Mouse (Mus musculus) olfactory bulb, adult 2 months (tissue): ENCODE measurements around the gene Armh1. TPM values are rescaled to one million over a fixed set of nuclear protein-coding genes. Genes with fewer than 3 reads are reported as not detected.

Experiments
- H3K27ac ChIP-seq: fragments of 200-500 bp; 2 replicates; pipeline ENCODE4 v1.5.1; 2012; ENCODE audit warnings: low read depth, low read length; ENCODE audit not compliant: insufficient read depth
- H3K4me1 ChIP-seq: fragments of 200-500 bp; 2 replicates; pipeline ENCODE4 v1.6.1; 2012; ENCODE audit warnings: low read length; ENCODE audit not compliant: control insufficient read depth, insufficient read depth
- H3K4me3 ChIP-seq: fragments of 200-500 bp; 2 replicates; pipeline ENCODE4 v1.5.1; 2012; ENCODE audit warnings: mild to moderate bottlenecking, low read depth, low read length, moderate library complexity; ENCODE audit not compliant: insufficient read depth
- CTCF ChIP-seq: fragments of 200-500 bp; IDR thresholded peaks from 2 replicates; pipeline ENCODE4 v1.5.1; 2012; ENCODE audit warnings: low read depth, mild to moderate bottlenecking, low read length, moderate library complexity; ENCODE audit not compliant: insufficient read depth
- POLR2A ChIP-seq: fragments of 200-500 bp; IDR thresholded peaks from 2 replicates; pipeline ENCODE4 v1.6.1; 2012; ENCODE audit warnings: mild to moderate bottlenecking, low read depth, low read length, moderate library complexity; ENCODE audit not compliant: insufficient read depth
- WGBS: fragments of 180-500 bp; shearing (Covaris S2); methylation state at CpG from one replicate; pipeline ENCODE4 v1.1.7; 2018; 5-methylcytosine and 5-hydroxymethylcytosine counted together
- polyA plus RNA-seq: library from polyadenylated mRNA; stranded (reverse); fragments of >200 nt; gene quantifications from 2 replicates; pipeline ENCODE4 v1.2.4, GENCODE M21; 2012; ENCODE audit warnings: low replicate concordance; ENCODE audit not compliant: missing spikeins, insufficient read depth, insufficient read length

The Armh1 gene
- polyA plus RNA-seq: not detected in 2 replicates

GRCm38 (mm10) chr4:117251801-117252316, at the start of gene Armh1, which contains the start of gene Tmem53:
TSS of gene Armh1 (minus strand) at chr4:117252125.
TSS of gene Tmem53 (plus strand) at chr4:117251951.
- WGBS: under 1% methylated on average over 40 of the region's 43 CpGs
- TF ChIP-seq POLR2A (no peak), CTCF (no peak)
- peaks cover 9% of the 10 kb centered on the region for H3K4me1 ChIP-seq

DNA sequence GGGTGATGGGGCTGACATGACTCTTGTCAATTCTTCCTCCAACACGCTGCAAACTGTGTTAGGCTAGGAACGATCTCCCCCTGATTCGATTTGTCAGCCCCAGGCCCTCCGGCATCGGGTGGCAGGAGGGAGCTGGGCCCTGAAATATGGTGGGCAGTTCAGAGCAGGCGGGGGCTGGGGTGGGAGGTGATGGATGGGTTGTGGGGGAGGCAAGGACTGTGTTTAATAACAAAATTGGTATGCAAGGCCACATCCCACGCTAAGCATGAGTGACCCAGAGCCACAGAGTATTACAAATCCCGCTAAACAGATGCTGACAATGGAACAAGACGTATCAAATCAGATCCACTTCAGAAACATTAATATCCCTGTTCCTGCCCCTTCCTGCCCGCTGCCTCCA, 48.0 kb upstream of the Armh1 start:
- Histone ChIP-seq H3K4me1 (peaks cover 15% of the 10 kb centered on the region), H3K27ac (no peak overlapping the region), H3K4me3 (no peak overlapping the region)
- 82% methylated on average over 10 of the region's 10 CpGs for WGBS
- TF ChIP-seq POLR2A (no peak), CTCF (no peak)

More at GRCm38 (mm10) chr4:117251801-117252316, at the start of gene Armh1, which contains the start of gene Tmem53:
- peak within 1 kb of the TSS; percentile 70 for H3K4me3 ChIP-seq
- H3K27ac ChIP-seq: no peak within 1 kb of the TSS

- Histone ChIP-seq H3K4me1 (peaks cover 7% of the 10 kb centered on the region; the same call in 1 of the 2 replicates), H3K4me3 (no peak overlapping the region), H3K27ac (no peak overlapping the region)
- WGBS: 90% methylated on average over 9 of the region's 9 CpGs
- TF ChIP-seq POLR2A: no peak
- TF ChIP-seq CTCF: no peak
These were observed 45.9 kb upstream of the Armh1 start for GRCm38 (mm10) chr4:117297819-117298218.

GRCm38 (mm10) chr4:117296849-117297593, 45.1 kb upstream of the Armh1 start:
- Histone ChIP-seq H3K4me1 (peaks cover 3% of the 10 kb centered on the region; the same call in 1 of the 2 replicates), H3K4me3 (no peak overlapping the region), H3K27ac (no peak overlapping the region)
- WGBS: 81% methylated on average over 19 of the region's 19 CpGs
- TF ChIP-seq POLR2A (no peak), CTCF (no peak)

GRCm38 (mm10) chr4:117291696-117292095, 39.8 kb upstream of the Armh1 start:
- Histone ChIP-seq H3K4me3 (no peak overlapping the region), H3K4me1 (peaks cover 3% of the 10 kb centered on the region), H3K27ac (no peak overlapping the region)
- TF ChIP-seq CTCF: no peak
- 77% methylated on average over 2 of the region's 2 CpGs for WGBS

GRCm38 (mm10) chr4:117288927-117289801, 37.2 kb upstream of the Armh1 start:
- WGBS: under 1% methylated on average over 80 of the region's 80 CpGs
- TF ChIP-seq POLR2A (peak; percentile 70), CTCF (no peak)
- peak overlapping the region; percentile 73 for H3K4me3 ChIP-seq

GRCm38 (mm10) chr4:117288277-117288926, 36.5 kb upstream of the Armh1 start:
- TF ChIP-seq POLR2A (no peak), CTCF (no peak)
- Histone ChIP-seq H3K27ac (0 out of 2 replicates have a peak overlapping the region, but pooled peaks have one; percentile 26), H3K4me3 (peak overlapping the region; percentile 73), H3K4me1 (peaks cover 7% of the 10 kb centered on the region)
- WGBS: 14% methylated on average over 25 of the region's 25 CpGs

More at GRCm38 (mm10) chr4:117288927-117289801, 37.2 kb upstream of the Armh1 start:
- Histone ChIP-seq H3K27ac (peak overlapping the region; percentile 39; the same call in 1 of the 2 replicates), H3K4me1 (peaks cover 5% of the 10 kb centered on the region)

- TF ChIP-seq POLR2A (no peak), CTCF (no peak)
- 74% methylated on average over 4 of the region's 4 CpGs for WGBS
- Histone ChIP-seq H3K27ac (no peak overlapping the region), H3K4me1 (peaks cover 9% of the 10 kb centered on the region; the same call in 1 of the 2 replicates), H3K4me3 (no peak overlapping the region)
These were observed 32.4 kb upstream of the Armh1 start for GRCm38 (mm10) chr4:117284363-117284762.
